Mouse (Mus musculus) limb, embryonic 12.5 days (tissue): ENCODE measurements at regions not wholly inside any gene's neighbourhood (a gene's known extent, or its start where the extent isn't known, plus 50 kb on each side); places are given as distances from the start of the nearest gene placed in this dataset.

Source experiments
- ATAC-seq: fragments of 200-750 bp; cut with Nextera tagmentation; 2 replicates; pipeline ENCODE4 v1.8.0; 2017; ENCODE audit warnings: low read depth, moderate TSS enrichment; ENCODE audit not compliant: insufficient number of reproducible peaks, insufficient read depth, low FRiP score, low TSS enrichment
- H3K27ac ChIP-seq: fragments of 300-500 bp; sonication (generic); 2 replicates; pipeline ENCODE4 v1.5.1; 2016; ENCODE audit warnings: mild to moderate bottlenecking, moderate library complexity
- H3K27me3 ChIP-seq: fragments of 300-500 bp; sonication (generic); 2 replicates; pipeline ENCODE4 v1.6.1; 2016; ENCODE audit warnings: mild to moderate bottlenecking, moderate library complexity
- H3K36me3 ChIP-seq: fragments of 300-500 bp; sonication (generic); 2 replicates; pipeline ENCODE4 v1.6.1; 2016; ENCODE audit warnings: mild to moderate bottlenecking, moderate library complexity
- H3K4me1 ChIP-seq: fragments of 300-500 bp; sonication (generic); replicated peaks from 2 replicates; pipeline ENCODE4 v1.6.1; 2016
- H3K4me2 ChIP-seq: fragments of 300-500 bp; sonication (generic); 2 replicates; pipeline ENCODE4 v1.6.1; 2016; ENCODE audit warnings: mild to moderate bottlenecking, moderate library complexity
- H3K4me3 ChIP-seq: fragments of 300-500 bp; sonication (generic); replicated peaks from 2 replicates; pipeline ENCODE4 v1.5.1; 2016; ENCODE audit warnings: mild to moderate bottlenecking
- H3K9ac ChIP-seq: fragments of 300-500 bp; sonication (generic); replicated peaks from 2 replicates; pipeline ENCODE4 v1.6.1; 2016; ENCODE audit warnings: mild to moderate bottlenecking, moderate library complexity
- H3K9me3 ChIP-seq: fragments of 300-500 bp; sonication (generic); 2 replicates; pipeline ENCODE4 v1.6.1; 2016; ENCODE audit warnings: mild to moderate bottlenecking, moderate library complexity
- WGBS: fragments of 180-500 bp; shearing (Covaris S2); methylation state at CpG from one replicate; pipeline ENCODE4 v1.1.7; 2016; 5-methylcytosine and 5-hydroxymethylcytosine counted together

- Histone ChIP-seq H3K4me1 (no peaks in the 10 kb centered on the region), H3K36me3 (no peaks in the 10 kb centered on the region), H3K9me3 (no peaks in the 10 kb centered on the region), H3K27me3 (no peaks in the 10 kb centered on the region), H3K27ac (no peak overlapping the region), H3K4me2 (no peak overlapping the region), H3K9ac (no peak overlapping the region), H3K4me3 (no peak overlapping the region)
- no peak for ATAC-seq
These were observed 995.7 kb downstream of the Gsdmc2 start for GRCm38 (mm10) chr15:62849326-62849725.

GRCm38 (mm10) chr15:62845884-62846283 is 999.1 kb downstream of the Gsdmc2 start:
- 82% methylated on average over 3 of the region's 3 CpGs for WGBS
- Histone ChIP-seq H3K9ac (no peak overlapping the region), H3K4me2 (no peak overlapping the region)

GRCm38 (mm10) chr15:62825586-62825985 is 1019.4 kb downstream of the Gsdmc2 start:
- H3K9me3 ChIP-seq, result no peaks in the 10 kb centered on the region
- H3K27ac ChIP-seq, result no peak overlapping the region
- no peak overlapping the region for H3K9ac ChIP-seq
- no peak overlapping the region for H3K4me2 ChIP-seq
- H3K4me3 ChIP-seq, result no peak overlapping the region
- ATAC-seq, result no peak
- H3K36me3 ChIP-seq, result no peaks in the 10 kb centered on the region
- H3K4me1 ChIP-seq, result no peaks in the 10 kb centered on the region
- H3K27me3 ChIP-seq, result no peaks in the 10 kb centered on the region

More at GRCm38 (mm10) chr15:62845884-62846283, 999.1 kb downstream of the Gsdmc2 start:
- Histone ChIP-seq H3K27me3 (no peaks in the 10 kb centered on the region), H3K36me3 (no peaks in the 10 kb centered on the region), H3K9me3 (no peaks in the 10 kb centered on the region), H3K27ac (no peak overlapping the region), H3K4me1 (no peaks in the 10 kb centered on the region), H3K4me3 (no peak overlapping the region)
- ATAC-seq, result no peak

GRCm38 (mm10) chr15:62823861-62824518 is 1021.0 kb downstream of the Gsdmc2 start:
- H3K4me3 ChIP-seq, result no peak overlapping the region
- H3K9me3 ChIP-seq, result no peaks in the 10 kb centered on the region
- H3K4me2 ChIP-seq, result no peak overlapping the region

GRCm38 (mm10) chr15:62822305-62822704 is 1022.7 kb downstream of the Gsdmc2 start:
- no peaks in the 10 kb centered on the region for H3K36me3 ChIP-seq
- ATAC-seq, result no peak

More at GRCm38 (mm10) chr15:62823861-62824518, 1021.0 kb downstream of the Gsdmc2 start:
- Histone ChIP-seq H3K9ac (no peak overlapping the region), H3K4me1 (no peaks in the 10 kb centered on the region), H3K27me3 (no peaks in the 10 kb centered on the region), H3K27ac (no peak overlapping the region), H3K36me3 (no peaks in the 10 kb centered on the region)
- ATAC-seq, result no peak
- 88% methylated on average over 1 of the region's 1 CpGs for WGBS

GRCm38 (mm10) chr15:62813093-62813492 is 1031.9 kb downstream of the Gsdmc2 start:
- 100% methylated on average over 1 of the region's 1 CpGs for WGBS
- Histone ChIP-seq H3K9ac (no peak overlapping the region), H3K27ac (no peak overlapping the region), H3K27me3 (no peaks in the 10 kb centered on the region), H3K36me3 (no peaks in the 10 kb centered on the region), H3K4me1 (no peaks in the 10 kb centered on the region), H3K9me3 (no peaks in the 10 kb centered on the region), H3K4me3 (no peak overlapping the region), H3K4me2 (no peak overlapping the region)
- no peak for ATAC-seq

More at GRCm38 (mm10) chr15:62822305-62822704, 1022.7 kb downstream of the Gsdmc2 start:
- H3K9ac ChIP-seq, result no peak overlapping the region
- no peaks in the 10 kb centered on the region for H3K4me1 ChIP-seq
- H3K27ac ChIP-seq, result no peak overlapping the region
- H3K27me3 ChIP-seq, result no peaks in the 10 kb centered on the region
- no peak overlapping the region for H3K4me2 ChIP-seq
- no peak overlapping the region for H3K4me3 ChIP-seq
- no peaks in the 10 kb centered on the region for H3K9me3 ChIP-seq

- Histone ChIP-seq H3K4me2 (no peak overlapping the region), H3K27me3 (no peaks in the 10 kb centered on the region), H3K9ac (no peak overlapping the region), H3K4me1 (no peaks in the 10 kb centered on the region), H3K27ac (no peak overlapping the region), H3K9me3 (no peaks in the 10 kb centered on the region), H3K36me3 (no peaks in the 10 kb centered on the region), H3K4me3 (no peak overlapping the region)
- 55% methylated on average over 2 of the region's 2 CpGs for WGBS
- no peak for ATAC-seq
These were observed 1033.0 kb downstream of the Gsdmc2 start for GRCm38 (mm10) chr15:62812026-62812425.

- no peaks in the 10 kb centered on the region for H3K36me3 ChIP-seq
- H3K4me3 ChIP-seq, result no peak overlapping the region
- WGBS, result 79% methylated on average over 3 of the region's 3 CpGs
- H3K27me3 ChIP-seq, result no peaks in the 10 kb centered on the region
- ATAC-seq, result no peak
- H3K9ac ChIP-seq, result no peak overlapping the region
- no peaks in the 10 kb centered on the region for H3K4me1 ChIP-seq
- H3K4me2 ChIP-seq, result no peak overlapping the region
- no peak overlapping the region for H3K27ac ChIP-seq
- H3K9me3 ChIP-seq, result no peaks in the 10 kb centered on the region
These were observed 1035.7 kb downstream of the Gsdmc2 start for GRCm38 (mm10) chr15:62809320-62809719.

GRCm38 (mm10) chr15:62808087-62808808 is 1036.7 kb downstream of the Gsdmc2 start:
- no peak overlapping the region for H3K9ac ChIP-seq
- ATAC-seq, result no peak
- no peaks in the 10 kb centered on the region for H3K27me3 ChIP-seq
- no peak overlapping the region for H3K4me3 ChIP-seq
- no peaks in the 10 kb centered on the region for H3K4me1 ChIP-seq
- no peak overlapping the region for H3K4me2 ChIP-seq
- no peak overlapping the region for H3K27ac ChIP-seq
- no peaks in the 10 kb centered on the region for H3K36me3 ChIP-seq
- 86% methylated on average over 4 of the region's 4 CpGs for WGBS
- no peaks in the 10 kb centered on the region for H3K9me3 ChIP-seq

GRCm38 (mm10) chr15:62807364-62807763 is 1037.6 kb downstream of the Gsdmc2 start:
- H3K27ac ChIP-seq, result no peak overlapping the region
- no peak overlapping the region for H3K9ac ChIP-seq
- no peak overlapping the region for H3K4me2 ChIP-seq
- H3K27me3 ChIP-seq, result no peaks in the 10 kb centered on the region
- no peaks in the 10 kb centered on the region for H3K4me1 ChIP-seq
- no peaks in the 10 kb centered on the region for H3K36me3 ChIP-seq
- no peak for ATAC-seq
- no peaks in the 10 kb centered on the region for H3K9me3 ChIP-seq
- no peak overlapping the region for H3K4me3 ChIP-seq
- 71% methylated on average over 1 of the region's 1 CpGs for WGBS

- no peak overlapping the region for H3K27ac ChIP-seq
- ATAC-seq, result no peak
- no peak overlapping the region for H3K4me3 ChIP-seq
- H3K9ac ChIP-seq, result no peak overlapping the region
- H3K36me3 ChIP-seq, result no peaks in the 10 kb centered on the region
- H3K4me1 ChIP-seq, result no peaks in the 10 kb centered on the region
- no peak overlapping the region for H3K4me2 ChIP-seq
- H3K27me3 ChIP-seq, result no peaks in the 10 kb centered on the region
- no peaks in the 10 kb centered on the region for H3K9me3 ChIP-seq
These were observed 1042.2 kb downstream of the Gsdmc2 start for GRCm38 (mm10) chr15:62802770-62803169.

- WGBS, result 73% methylated on average over 4 of the region's 4 CpGs
- ATAC-seq, result no peak
These were observed 1046.2 kb downstream of the Gsdmc2 start for GRCm38 (mm10) chr15:62798731-62799130.

More at GRCm38 (mm10) chr15:62798731-62799130, 1046.2 kb downstream of the Gsdmc2 start:
- H3K4me3 ChIP-seq, result no peak overlapping the region
- H3K36me3 ChIP-seq, result no peaks in the 10 kb centered on the region
- H3K9ac ChIP-seq, result no peak overlapping the region
- no peaks in the 10 kb centered on the region for H3K9me3 ChIP-seq
- no peak overlapping the region for H3K27ac ChIP-seq
- H3K4me2 ChIP-seq, result no peak overlapping the region
- H3K27me3 ChIP-seq, result no peaks in the 10 kb centered on the region
- H3K4me1 ChIP-seq, result no peaks in the 10 kb centered on the region
